Mouse (Mus musculus) liver, embryonic 12.5 days (tissue): ENCODE measurements around the gene Rab37. TPM values are rescaled to one million over a fixed set of nuclear protein-coding genes. Genes with fewer than 3 reads are reported as not detected.

Experiments
- ATAC-seq: fragments of 200-750 bp; cut with Nextera tagmentation; 2 replicates; pipeline ENCODE4 v1.8.0; 2017; ENCODE audit warnings: moderate number of reproducible peaks, mild to moderate bottlenecking, moderate library complexity
- H3K27ac ChIP-seq: fragments of 300-500 bp; sonication (generic); 2 replicates; pipeline ENCODE4 v1.5.1; 2016; ENCODE audit warnings: mild to moderate bottlenecking
- H3K27me3 ChIP-seq: fragments of 300-500 bp; sonication (generic); replicated peaks from 2 replicates; pipeline ENCODE4 v1.6.1; 2016; ENCODE audit warnings: mild to moderate bottlenecking, moderate library complexity
- H3K36me3 ChIP-seq: fragments of 300-500 bp; sonication (generic); 2 replicates; pipeline ENCODE4 v1.6.1; 2016; ENCODE audit warnings: mild to moderate bottlenecking, moderate library complexity
- H3K4me1 ChIP-seq: fragments of 300-500 bp; sonication (generic); 2 replicates; pipeline ENCODE4 v1.6.1; 2016
- H3K4me2 ChIP-seq: fragments of 300-500 bp; sonication (generic); 2 replicates; pipeline ENCODE4 v1.6.1; 2016; ENCODE audit warnings: mild to moderate bottlenecking, moderate library complexity
- H3K4me3 ChIP-seq: fragments of 300-500 bp; sonication (generic); 2 replicates; pipeline ENCODE4 v1.5.1; 2016; ENCODE audit warnings: mild to moderate bottlenecking, moderate library complexity
- H3K9ac ChIP-seq: fragments of 300-500 bp; sonication (generic); 2 replicates; pipeline ENCODE4 v1.6.1; 2016; ENCODE audit warnings: mild to moderate bottlenecking, moderate library complexity
- H3K9me3 ChIP-seq: fragments of 300-500 bp; sonication (generic); replicated peaks from 2 replicates; pipeline ENCODE4 v1.6.1; 2016; ENCODE audit warnings: mild to moderate bottlenecking, moderate library complexity
- WGBS: fragments of 180-500 bp; shearing (Covaris S2); methylation state at CpG from one replicate; pipeline ENCODE4 v1.1.7; 2016; ENCODE audit not compliant: insufficient replicate concordance; 5-methylcytosine and 5-hydroxymethylcytosine counted together
- polyA plus RNA-seq: library from polyadenylated mRNA; unstranded; fragments of >200 nt; fragmentation: Nextera tagmentation; extraction: Ambion mirVana; gene quantifications from 2 replicates; pipeline ENCODE4 v1.2.1, GENCODE M21; 2016

Rab37 gene
- polyA plus RNA-seq: 4.7 and 6.1 TPM in 2 replicates

GRCm38 (mm10) chr11:115091362-115091901, at the start of gene Rab37:
Gene Rab37, plus strand, starts transcription at chr11:115091431.
- Histone ChIP-seq H3K9ac (no peak within 1 kb of the TSS), H3K4me1 (0 out of 2 replicates have a peak, but pooled peaks cover 8% of the 10 kb centered on the region), H3K4me2 (peak within 1 kb of the TSS; percentile 14; the same call in 1 of the 2 replicates), H3K27me3 (peaks cover 37% of the 10 kb centered on the region), H3K4me3 (no peak within 1 kb of the TSS), H3K36me3 (no peaks in the 10 kb centered on the region), H3K27ac (no peak within 1 kb of the TSS), H3K9me3 (no peaks in the 10 kb centered on the region)
- WGBS: 6% methylated on average over 36 of the region's 36 CpGs
- no peak for ATAC-seq

GRCm38 (mm10) chr11:115048259-115048658, 43.0 kb upstream of the Rab37 start, which contains the start of gene Cd300ld3:
Gene Cd300ld3, minus strand, starts transcription at chr11:115048409.
- Histone ChIP-seq H3K27me3 (no peaks in the 10 kb centered on the region), H3K9me3 (no peaks in the 10 kb centered on the region), H3K9ac (no peak within 1 kb of the TSS), H3K36me3 (no peaks in the 10 kb centered on the region), H3K4me3 (no peak within 1 kb of the TSS), H3K4me1 (no peaks in the 10 kb centered on the region), H3K4me2 (no peak within 1 kb of the TSS), H3K27ac (no peak within 1 kb of the TSS)
- 45% methylated on average over 2 of the region's 2 CpGs for WGBS
- ATAC-seq: no peak

- Histone ChIP-seq H3K4me3 (no peak overlapping the region), H3K27ac (no peak overlapping the region), H3K4me2 (no peak overlapping the region), H3K9me3 (no peaks in the 10 kb centered on the region), H3K36me3 (no peaks in the 10 kb centered on the region), H3K4me1 (no peaks in the 10 kb centered on the region), H3K27me3 (no peaks in the 10 kb centered on the region), H3K9ac (no peak overlapping the region)
- 32% methylated on average over 3 of the region's 3 CpGs for WGBS
- no peak for ATAC-seq
These were observed 41.8 kb upstream of the Rab37 start for GRCm38 (mm10) chr11:115049282-115049895.

- no peaks in the 10 kb centered on the region for H3K27me3 ChIP-seq
- no peaks in the 10 kb centered on the region for H3K9me3 ChIP-seq
- H3K27ac ChIP-seq: no peak overlapping the region
- no peaks in the 10 kb centered on the region for H3K4me1 ChIP-seq
- no peak overlapping the region for H3K9ac ChIP-seq
- no peaks in the 10 kb centered on the region for H3K36me3 ChIP-seq
- WGBS: 3% methylated on average over 9 of the region's 9 CpGs
- no peak for ATAC-seq
- no peak overlapping the region for H3K4me2 ChIP-seq
- no peak overlapping the region for H3K4me3 ChIP-seq
These were observed 39.0 kb upstream of the Rab37 start for GRCm38 (mm10) chr11:115052206-115052605.

GRCm38 (mm10) chr11:115052991-115053390, 38.2 kb upstream of the Rab37 start:
- no peak overlapping the region for H3K4me3 ChIP-seq
- H3K4me2 ChIP-seq: no peak overlapping the region
- H3K9ac ChIP-seq: no peak overlapping the region
- H3K36me3 ChIP-seq: no peaks in the 10 kb centered on the region
- WGBS: 59% methylated on average over 1 of the region's 1 CpGs
- no peak overlapping the region for H3K27ac ChIP-seq
- no peaks in the 10 kb centered on the region for H3K9me3 ChIP-seq
- H3K4me1 ChIP-seq: no peaks in the 10 kb centered on the region
- ATAC-seq: no peak
- H3K27me3 ChIP-seq: no peaks in the 10 kb centered on the region

GRCm38 (mm10) chr11:115054537-115054936, 36.7 kb upstream of the Rab37 start:
- Histone ChIP-seq H3K4me3 (no peak overlapping the region), H3K9ac (no peak overlapping the region)
- ATAC-seq: no peak

GRCm38 (mm10) chr11:115058701-115059100, 32.5 kb upstream of the Rab37 start:
- H3K9me3 ChIP-seq: no peaks in the 10 kb centered on the region
- no peak overlapping the region for H3K9ac ChIP-seq
- 51% methylated on average over 4 of the region's 4 CpGs for whole genome bisulfite sequencing
- H3K27me3 ChIP-seq: no peaks in the 10 kb centered on the region
- ATAC-seq: no peak
- H3K36me3 ChIP-seq: no peaks in the 10 kb centered on the region
- no peaks in the 10 kb centered on the region for H3K4me1 ChIP-seq
- no peak overlapping the region for H3K27ac ChIP-seq
- H3K4me3 ChIP-seq: no peak overlapping the region
- no peak overlapping the region for H3K4me2 ChIP-seq

More at GRCm38 (mm10) chr11:115054537-115054936, 36.7 kb upstream of the Rab37 start:
- H3K4me1 ChIP-seq: no peaks in the 10 kb centered on the region
- no peaks in the 10 kb centered on the region for H3K36me3 ChIP-seq
- no peaks in the 10 kb centered on the region for H3K27me3 ChIP-seq
- no peaks in the 10 kb centered on the region for H3K9me3 ChIP-seq
- H3K4me2 ChIP-seq: no peak overlapping the region
- no peak overlapping the region for H3K27ac ChIP-seq

GRCm38 (mm10) chr11:115059797-115060196, 31.4 kb upstream of the Rab37 start:
- H3K4me1 ChIP-seq: no peaks in the 10 kb centered on the region
- H3K4me2 ChIP-seq: no peak overlapping the region
- no peak for ATAC-seq
- H3K9ac ChIP-seq: no peak overlapping the region
- no peaks in the 10 kb centered on the region for H3K27me3 ChIP-seq
- 43% methylated on average over 2 of the region's 2 CpGs for WGBS
- no peak overlapping the region for H3K27ac ChIP-seq
- H3K36me3 ChIP-seq: no peaks in the 10 kb centered on the region
- no peaks in the 10 kb centered on the region for H3K9me3 ChIP-seq
- H3K4me3 ChIP-seq: no peak overlapping the region

- WGBS: 12% methylated on average over 5 of the region's 5 CpGs
- no peak for ATAC-seq
These were observed 29.2 kb upstream of the Rab37 start, which contains the start of gene Cd300e for GRCm38 (mm10) chr11:115062077-115062476. Gene Cd300e, minus strand, starts transcription at chr11:115062177.

GRCm38 (mm10) chr11:115066768-115067167, 24.5 kb upstream of the Rab37 start:
- Histone ChIP-seq H3K4me3 (no peak overlapping the region), H3K9me3 (no peaks in the 10 kb centered on the region), H3K9ac (no peak overlapping the region), H3K4me1 (peaks cover 8% of the 10 kb centered on the region), H3K27me3 (no peaks in the 10 kb centered on the region; the same call in 1 of the 2 replicates), H3K4me2 (no peak overlapping the region), H3K36me3 (no peaks in the 10 kb centered on the region), H3K27ac (no peak overlapping the region)
- no peak for ATAC-seq
- 33% methylated on average over 6 of the region's 6 CpGs for WGBS

More at GRCm38 (mm10) chr11:115062077-115062476, 29.2 kb upstream of the Rab37 start, which contains the start of gene Cd300e:
- Histone ChIP-seq H3K27ac (no peak within 1 kb of the TSS), H3K4me1 (no peaks in the 10 kb centered on the region), H3K4me2 (no peak within 1 kb of the TSS), H3K9ac (no peak within 1 kb of the TSS), H3K27me3 (no peaks in the 10 kb centered on the region), H3K4me3 (no peak within 1 kb of the TSS), H3K36me3 (no peaks in the 10 kb centered on the region), H3K9me3 (no peaks in the 10 kb centered on the region)

- Histone ChIP-seq H3K27ac (no peak overlapping the region), H3K4me3 (no peak overlapping the region), H3K4me2 (peak overlapping the region; percentile 18), H3K27me3 (no peaks in the 10 kb centered on the region; the same call in 1 of the 2 replicates), H3K9ac (no peak overlapping the region), H3K9me3 (no peaks in the 10 kb centered on the region), H3K4me1 (peaks cover 23% of the 10 kb centered on the region), H3K36me3 (no peaks in the 10 kb centered on the region)
- WGBS: 17% methylated on average over 9 of the region's 9 CpGs
- no peak for ATAC-seq
These were observed 20.1 kb upstream of the Rab37 start for GRCm38 (mm10) chr11:115071015-115071551.

- H3K9ac ChIP-seq: no peak overlapping the region
- WGBS: 14% methylated on average over 14 of the region's 14 CpGs
- peaks cover 23% of the 10 kb centered on the region for H3K4me1 ChIP-seq
- H3K27ac ChIP-seq: no peak overlapping the region
- no peak for ATAC-seq
- H3K27me3 ChIP-seq: no peaks in the 10 kb centered on the region; the same call in 1 of the 2 replicates
- H3K36me3 ChIP-seq: no peaks in the 10 kb centered on the region
- H3K4me2 ChIP-seq: peak overlapping the region; percentile 18
- no peaks in the 10 kb centered on the region for H3K9me3 ChIP-seq
- H3K4me3 ChIP-seq: no peak overlapping the region
These were observed 19.5 kb upstream of the Rab37 start for GRCm38 (mm10) chr11:115071631-115072294.
